Mouse (Mus musculus): ENCODE measurements around the gene Epb41l1. TPM values are rescaled to one million over a fixed set of nuclear protein-coding genes. Genes with fewer than 3 reads are reported as not detected.
A peak's percentile ranks its signal among the peaks of the same experiment; 100 is the strongest.

Epb41l1 gene
- total RNA-seq, 1 experiment: 20.5 TPM

DNA sequence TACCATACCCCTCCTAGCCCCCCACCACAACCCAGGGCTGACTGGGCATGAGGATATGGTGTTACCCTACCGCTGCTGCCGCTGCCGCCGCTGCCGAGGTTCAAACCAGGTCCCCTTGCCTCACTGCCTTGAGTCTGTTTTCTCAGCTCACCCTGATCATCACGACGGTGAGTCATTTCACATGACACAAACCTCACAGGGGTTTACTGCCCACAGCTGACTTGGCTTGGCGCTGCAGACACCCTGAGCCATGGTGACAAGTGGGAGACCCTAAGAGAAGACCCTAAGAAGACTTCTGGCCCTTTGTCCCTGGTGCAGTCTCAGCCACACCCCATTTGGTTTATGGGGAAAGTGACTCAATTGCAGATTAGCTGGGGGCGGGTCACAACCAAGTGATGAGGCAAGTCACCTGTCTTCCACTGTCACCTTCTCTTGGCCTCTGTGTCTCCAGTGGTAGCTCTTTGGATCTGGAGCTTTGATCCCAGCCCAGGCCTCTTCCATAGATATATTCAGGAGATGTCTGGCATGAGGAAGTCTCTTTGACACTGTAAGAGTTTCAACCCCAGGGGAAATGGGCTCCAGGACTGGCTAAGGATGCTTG lies 34.9 kb downstream of the Epb41l1 start:
- Histone ChIP-seq H3K9me3 (ENCODE audit: control insufficient read depth, insufficient read depth, low read depth, low read length) (no peaks in the 10 kb centered on the region), H3K36me3 (ENCODE audit: control insufficient read depth, insufficient read depth, low read length, poor library complexity, severe bottlenecking) (peaks cover 6% of the 10 kb centered on the region; the same call in 1 of the 2 replicates), H3K4me1 (ENCODE audit: control insufficient read depth in 2 of 2, insufficient read depth in 2 of 2, low read length in 2 of 2, poor library complexity in 1 of 2) (peaks cover 2 to 22% of the 10 kb centered on the region in 2 experiments; a peak in 3 of 4 replicates), H3K9ac (ENCODE audit: insufficient read depth, low read depth, low read length, poor library complexity, severe bottlenecking) (no peak overlapping the region), H3K27ac (ENCODE audit: insufficient read depth, low read depth, low read length, poor library complexity, severe bottlenecking) (no peak overlapping the region), H3K4me3 (ENCODE audit: insufficient read depth in 1 of 2, low read depth in 1 of 2, low read length in 2 of 2, poor library complexity in 1 of 2, severe bottlenecking in 1 of 2) (no peak overlapping the region)
- TF ChIP-seq MAFK (IDR thresholded peaks at IDR 0.05; ENCODE audit: insufficient read depth, low read depth, low read length): no peak
- no peak for TF ChIP-seq ZNF384 (IDR thresholded peaks at IDR 0.05; ENCODE audit: low read depth, low read length)
- no peak for TF ChIP-seq CHD2 (IDR thresholded peaks at IDR 0.05; ENCODE audit: low read depth, low read length)
- TF ChIP-seq HCFC1 (IDR thresholded peaks at IDR 0.05; ENCODE audit: borderline replicate concordance, insufficient read depth, low read length): no peak
- no peak for TF ChIP-seq ZC3H11A (IDR thresholded peaks at IDR 0.05; ENCODE audit: borderline replicate concordance, low read depth, low read length)
- in situ Hi-C loops (cut with MboI; ENCODE audit: low sequenced_read_pairs in 2 of 2, unreplicated experiment in 2 of 2): no loop called here
- DNase-seq (ENCODE audit: low read depth, low spot score): no peak

DNA sequence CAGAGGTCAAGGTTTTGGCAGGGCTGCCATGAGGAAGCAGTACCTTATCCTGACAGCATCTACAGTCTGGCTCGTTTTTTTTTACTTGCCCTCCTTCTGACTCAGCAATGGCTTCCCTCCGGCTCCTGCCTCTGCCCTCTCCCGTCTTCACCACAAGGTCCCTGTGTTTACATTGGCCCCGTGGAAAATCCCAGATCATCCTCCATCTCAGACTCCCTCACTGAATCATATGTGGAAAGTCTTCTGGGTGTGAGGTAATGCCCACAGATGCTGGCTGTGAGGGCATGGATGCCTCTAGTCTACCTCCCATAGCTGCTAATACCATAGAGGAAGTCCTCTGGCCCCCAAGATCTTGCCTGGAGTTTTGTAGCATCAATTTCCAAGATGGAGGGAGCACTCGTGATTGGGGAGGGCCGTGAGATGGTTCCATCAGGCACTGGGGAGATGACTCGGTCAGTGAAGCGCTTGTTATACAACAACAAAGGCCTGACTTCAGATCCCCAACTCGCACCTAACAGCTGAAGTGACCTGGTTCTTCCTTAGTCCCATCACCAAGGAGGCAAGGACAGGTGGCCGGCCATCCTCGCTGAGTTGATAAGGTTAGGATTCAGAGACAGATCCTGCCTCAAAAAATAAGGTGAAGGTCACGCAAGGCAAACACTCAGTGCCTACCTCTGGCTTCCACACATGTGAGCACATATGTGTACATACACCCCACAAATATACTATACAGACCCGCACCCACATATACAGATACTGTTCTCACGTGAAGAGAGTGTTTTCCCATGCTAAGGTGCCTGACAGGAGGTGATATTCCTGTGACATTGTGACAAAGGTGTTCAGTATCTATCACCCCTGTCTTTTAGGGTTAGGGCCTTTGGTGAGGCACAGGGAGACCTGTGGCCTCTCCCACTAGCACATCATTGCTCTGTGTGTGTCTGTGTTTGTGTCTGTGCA lies 36.0 kb downstream of the Epb41l1 start:
- TF ChIP-seq ZNF384 (IDR thresholded peaks at IDR 0.05; ENCODE audit: low read depth, low read length) (no peak), CHD2 (IDR thresholded peaks at IDR 0.05; ENCODE audit: low read depth, low read length) (no peak), HCFC1 (IDR thresholded peaks at IDR 0.05; ENCODE audit: borderline replicate concordance, insufficient read depth, low read length) (no peak), ZC3H11A (IDR thresholded peaks at IDR 0.05; ENCODE audit: borderline replicate concordance, low read depth, low read length) (no peak), MAFK (IDR thresholded peaks at IDR 0.05; ENCODE audit: insufficient read depth, low read depth, low read length) (no peak)

DNA sequence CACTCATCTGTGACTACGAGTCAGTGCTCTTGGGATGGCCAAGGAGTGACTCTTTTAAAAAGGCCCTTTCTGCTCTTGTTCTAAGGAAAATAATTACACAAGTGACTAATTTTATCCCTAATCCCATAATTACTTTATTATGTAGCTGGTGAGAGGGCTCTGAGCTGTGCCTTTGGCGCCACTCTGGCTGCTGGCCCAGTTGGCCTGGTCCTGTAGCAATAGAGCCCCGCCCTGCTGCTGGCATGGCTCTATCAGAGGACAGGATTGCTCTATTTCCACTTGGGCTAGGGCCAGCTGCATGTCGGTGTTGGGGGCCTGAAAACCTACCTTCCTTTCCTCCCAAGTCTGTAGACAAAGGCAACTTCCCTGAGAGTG lies 36.6 kb downstream of the Epb41l1 start:
- Histone ChIP-seq H3K4me1 (ENCODE audit: control insufficient read depth in 2 of 2, insufficient read depth in 2 of 2, low read length in 2 of 2, poor library complexity in 1 of 2) (peaks cover 2 to 11% of the 10 kb centered on the region in 2 experiments; a peak in 3 of 4 replicates), H3K36me3 (ENCODE audit: control insufficient read depth, insufficient read depth, low read length, poor library complexity, severe bottlenecking) (peaks cover 6% of the 10 kb centered on the region; the same call in 1 of the 2 replicates), H3K9me3 (ENCODE audit: control insufficient read depth, insufficient read depth, low read depth, low read length) (no peaks in the 10 kb centered on the region), H3K9ac (ENCODE audit: insufficient read depth, low read depth, low read length, poor library complexity, severe bottlenecking) (no peak overlapping the region), H3K4me3 (ENCODE audit: insufficient read depth in 1 of 2, low read depth in 1 of 2, low read length in 2 of 2, poor library complexity in 1 of 2, severe bottlenecking in 1 of 2) (no peak overlapping the region), H3K27ac (ENCODE audit: insufficient read depth, low read depth, low read length, poor library complexity, severe bottlenecking) (no peak overlapping the region)
- TF ChIP-seq ZC3H11A (IDR thresholded peaks at IDR 0.05; ENCODE audit: borderline replicate concordance, low read depth, low read length) (no peak), HCFC1 (IDR thresholded peaks at IDR 0.05; ENCODE audit: borderline replicate concordance, insufficient read depth, low read length) (no peak), MAFK (IDR thresholded peaks at IDR 0.05; ENCODE audit: insufficient read depth, low read depth, low read length) (no peak), CHD2 (IDR thresholded peaks at IDR 0.05; ENCODE audit: low read depth, low read length) (no peak), ZNF384 (IDR thresholded peaks at IDR 0.05; ENCODE audit: low read depth, low read length) (no peak)
- in situ Hi-C loops (cut with MboI; ENCODE audit: low sequenced_read_pairs in 2 of 2, unreplicated experiment in 2 of 2): no loop called here
- DNase-seq (ENCODE audit: low read depth, low spot score): no peak

More for the DNA sequence above, 36.0 kb downstream of the Epb41l1 start:
- no peak for DNase-seq (ENCODE audit: low read depth, low spot score)
- Histone ChIP-seq H3K9ac (ENCODE audit: insufficient read depth, low read depth, low read length, poor library complexity, severe bottlenecking) (no peak overlapping the region), H3K9me3 (ENCODE audit: control insufficient read depth, insufficient read depth, low read depth, low read length) (no peaks in the 10 kb centered on the region), H3K27ac (ENCODE audit: insufficient read depth, low read depth, low read length, poor library complexity, severe bottlenecking) (no peak overlapping the region), H3K4me1 (ENCODE audit: control insufficient read depth in 2 of 2, insufficient read depth in 2 of 2, low read length in 2 of 2, poor library complexity in 1 of 2) (peaks cover 2 to 17% of the 10 kb centered on the region in 2 experiments; a peak in 3 of 4 replicates), H3K36me3 (ENCODE audit: control insufficient read depth, insufficient read depth, low read length, poor library complexity, severe bottlenecking) (peaks cover 6% of the 10 kb centered on the region; the same call in 1 of the 2 replicates), H3K4me3 (ENCODE audit: insufficient read depth in 1 of 2, low read depth in 1 of 2, low read length in 2 of 2, poor library complexity in 1 of 2, severe bottlenecking in 1 of 2) (no peak overlapping the region)
- in situ Hi-C loops (cut with MboI; ENCODE audit: low sequenced_read_pairs in 2 of 2, unreplicated experiment in 2 of 2): no loop called here

DNA sequence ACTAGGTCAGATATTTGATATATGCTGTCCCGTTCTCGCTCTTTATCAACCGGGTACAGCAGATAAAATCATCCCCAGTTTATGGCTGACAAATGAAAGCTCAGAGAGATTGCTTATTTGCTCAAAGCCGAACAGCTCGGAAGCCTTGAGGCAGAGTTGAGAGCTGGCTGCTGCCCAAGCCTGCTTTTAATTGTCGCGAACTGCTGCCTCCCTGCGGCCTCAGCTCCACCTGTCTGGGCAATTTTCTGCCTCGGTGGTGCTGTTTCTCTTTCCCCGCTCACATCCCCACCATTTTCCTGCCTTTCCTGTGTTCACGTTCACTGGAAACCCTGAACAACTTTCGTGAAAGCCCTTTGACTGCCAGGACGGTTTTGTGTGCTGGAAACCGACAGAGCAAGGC lies 39.8 kb downstream of the Epb41l1 start:
- Histone ChIP-seq H3K36me3 (ENCODE audit: control insufficient read depth, insufficient read depth, low read length, poor library complexity, severe bottlenecking) (peaks cover 3% of the 10 kb centered on the region; the same call in 1 of the 2 replicates), H3K9ac (ENCODE audit: insufficient read depth, low read depth, low read length, poor library complexity, severe bottlenecking) (no peak overlapping the region), H3K4me1 (ENCODE audit: control insufficient read depth in 2 of 2, insufficient read depth in 2 of 2, low read length in 2 of 2, poor library complexity in 1 of 2) (no peaks in the 10 kb centered on the region; a peak in 1 of 4 replicates), H3K4me3 (ENCODE audit: insufficient read depth in 1 of 2, low read depth in 1 of 2, low read length in 2 of 2, poor library complexity in 1 of 2, severe bottlenecking in 1 of 2) (no peak overlapping the region), H3K27ac (ENCODE audit: insufficient read depth, low read depth, low read length, poor library complexity, severe bottlenecking) (no peak overlapping the region), H3K9me3 (ENCODE audit: control insufficient read depth, insufficient read depth, low read depth, low read length) (no peaks in the 10 kb centered on the region)
- DNase-seq (ENCODE audit: low read depth, low spot score): no peak
- in situ Hi-C loops (cut with MboI; ENCODE audit: low sequenced_read_pairs in 2 of 2, unreplicated experiment in 2 of 2): no loop called here
- TF ChIP-seq ZC3H11A (IDR thresholded peaks at IDR 0.05; ENCODE audit: borderline replicate concordance, low read depth, low read length) (0 out of 2 replicates have a peak, but pooled peaks have one; percentile 20), HCFC1 (IDR thresholded peaks at IDR 0.05; ENCODE audit: borderline replicate concordance, insufficient read depth, low read length) (no peak)
